Mouse (Mus musculus): ENCODE data around the gene Ror2. TPM values are rescaled to one million over a fixed set of nuclear protein-coding genes. Genes with fewer than 3 reads are reported as not detected.

Ror2 gene
- total RNA-seq, 2 experiments from 2014 or later, result 5.3 to 5.8 TPM

- intact Hi-C loops (cut with DNase I), result no loop called here
- peak in 1 of 2 experiments; percentile 13 for DNase-seq
Observed at GRCm38 (mm10) chr13:53158405-53159005, 127.4 kb downstream of the Ror2 start.

GRCm38 (mm10) chr13:53156911-53157310 lies 129.0 kb downstream of the Ror2 start:
- intact Hi-C loops (cut with DNase I), result no loop called here

GRCm38 (mm10) chr13:53156282-53156681 lies 129.6 kb downstream of the Ror2 start:
- peak; percentile 14 to 19 for DNase-seq
- intact Hi-C loops (cut with DNase I), result no loop called here

More at GRCm38 (mm10) chr13:53156911-53157310, 129.0 kb downstream of the Ror2 start:
- DNase-seq, result no peak

GRCm38 (mm10) chr13:53145511-53145910 lies 140.4 kb downstream of the Ror2 start:
- intact Hi-C loops (cut with DNase I), result loop anchor here (5.0 kb wide), 1 partner anchor 52 kb away; no protein-coding TSS in a partner anchor
- DNase-seq, result no peak

- intact Hi-C loops (cut with DNase I), result no loop called here
- no peak for DNase-seq
Observed at GRCm38 (mm10) chr13:53143076-53143475, 142.8 kb downstream of the Ror2 start.

GRCm38 (mm10) chr13:53142268-53142667 lies 143.7 kb downstream of the Ror2 start:
- no peak for DNase-seq
- intact Hi-C loops (cut with DNase I), result no loop called here

GRCm38 (mm10) chr13:53140298-53140697 lies 145.6 kb downstream of the Ror2 start:
- intact Hi-C loops (cut with DNase I), result no loop called here

GRCm38 (mm10) chr13:53130567-53130966 lies 155.4 kb downstream of the Ror2 start:
- intact Hi-C loops (cut with DNase I), result no loop called here
- DNase-seq, result no peak

More at GRCm38 (mm10) chr13:53140298-53140697, 145.6 kb downstream of the Ror2 start:
- no peak for DNase-seq

- intact Hi-C loops (cut with DNase I), result no loop called here
- DNase-seq, result no peak
Observed at GRCm38 (mm10) chr13:53130032-53130431, 155.9 kb downstream of the Ror2 start.

GRCm38 (mm10) chr13:53125627-53126026 lies 160.3 kb downstream of the Ror2 start:
- intact Hi-C loops (cut with DNase I), result no loop called here
- DNase-seq, result no peak

- intact Hi-C loops (cut with DNase I), result no loop called here
- DNase-seq, result no peak
Observed at GRCm38 (mm10) chr13:53122085-53122484, 163.8 kb downstream of the Ror2 start.

- no peak for DNase-seq
- intact Hi-C loops (cut with DNase I), result no loop called here
Observed at GRCm38 (mm10) chr13:53120906-53121305, 165.0 kb downstream of the Ror2 start.

- DNase-seq, result peak; percentile 79 to 89
- intact Hi-C loops (cut with DNase I), result loop anchor here (1.0 to 5.0 kb wide), 3 partner anchors 166 to 236 kb away; partner anchors contain the start of gene Ror2
Observed at GRCm38 (mm10) chr13:53119586-53120426, 166.1 kb downstream of the Ror2 start.

GRCm38 (mm10) chr13:53118398-53118797 lies 167.5 kb downstream of the Ror2 start:
- intact Hi-C loops (cut with DNase I), result loop anchor here (5.0 kb wide), 1 partner anchor 189 kb away; no protein-coding TSS in a partner anchor
- no peak for DNase-seq

- no peak for DNase-seq
- intact Hi-C loops (cut with DNase I), result loop anchor here (5.0 kb wide), 1 partner anchor 189 kb away; no protein-coding TSS in a partner anchor
Observed at GRCm38 (mm10) chr13:53117921-53118320, 168.0 kb downstream of the Ror2 start.

GRCm38 (mm10) chr13:53110249-53110578 lies 175.7 kb downstream of the Ror2 start:
- intact Hi-C loops (cut with DNase I), result no loop called here

GRCm38 (mm10) chr13:53109560-53110248 lies 176.2 kb downstream of the Ror2 start:
- intact Hi-C loops (cut with DNase I), result loop anchor here (1.0 to 2.0 kb wide), 2 partner anchors 247 to 317 kb away; no protein-coding TSS in a partner anchor

More at GRCm38 (mm10) chr13:53110249-53110578, 175.7 kb downstream of the Ror2 start:
- DNase-seq, result no peak

GRCm38 (mm10) chr13:53106676-53107075 lies 179.2 kb downstream of the Ror2 start:
- DNase-seq, result no peak
- intact Hi-C loops (cut with DNase I), result no loop called here

More at GRCm38 (mm10) chr13:53109560-53110248, 176.2 kb downstream of the Ror2 start:
- DNase-seq, result peak; percentile 94 to 96

GRCm38 (mm10) chr13:53099771-53100682 lies 185.9 kb downstream of the Ror2 start:
- peak in 1 of 2 experiments; percentile 33 for DNase-seq

GRCm38 (mm10) chr13:53096615-53097014 lies 189.3 kb downstream of the Ror2 start:
- intact Hi-C loops (cut with DNase I), result loop anchor here (1.0 to 5.0 kb wide), 4 partner anchors 98 to 438 kb away; partner anchors contain the start of gene Nfil3
- DNase-seq, result peak; percentile 81 to 86

More at GRCm38 (mm10) chr13:53099771-53100682, 185.9 kb downstream of the Ror2 start:
- intact Hi-C loops (cut with DNase I), result loop anchor here (5.0 kb wide), 1 partner anchor 118 kb away; the partner anchor contains the start of gene Nfil3

Measured in heart, postnatal 10 days (tissue).